Mouse (Mus musculus): ENCODE data around the gene Rbfox2.
"Not testable (repeated sequence)": the region's sequence is repeated elsewhere in the genome, so short reads cannot be mapped to it uniquely, and the experiment has no call there.

Rbfox2 gene

DNA sequence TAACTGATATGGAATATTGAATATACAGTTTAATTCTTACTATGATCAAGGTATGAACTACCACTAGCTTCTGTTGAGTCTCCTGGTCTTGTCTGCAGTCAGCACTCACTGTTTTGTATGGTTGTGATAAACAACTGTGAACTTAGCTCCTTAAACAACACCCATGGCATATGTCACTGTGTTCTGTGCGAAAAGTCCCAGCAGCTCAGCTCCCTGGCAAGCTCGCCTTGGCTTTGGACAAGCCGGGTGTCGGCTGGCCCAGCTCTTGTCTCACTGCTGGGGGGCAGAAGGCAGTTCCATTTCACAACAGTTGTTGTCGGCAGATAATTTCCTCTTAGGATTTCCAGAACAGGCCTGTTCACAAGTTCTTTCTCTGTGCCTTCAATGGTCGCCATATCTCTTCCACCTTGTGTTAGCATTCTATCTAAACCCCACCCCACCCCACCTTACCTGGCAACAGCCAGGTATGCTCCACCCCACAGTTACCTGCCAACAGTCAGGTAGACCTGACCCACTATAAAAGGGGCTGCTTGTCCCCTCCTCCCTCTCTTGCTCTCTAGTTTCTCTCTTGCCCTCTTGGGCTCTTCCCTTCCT, 241.4 kb downstream of the Rbfox2 start:
- no peak for DNase-seq (ENCODE audit: low spot score)

DNA sequence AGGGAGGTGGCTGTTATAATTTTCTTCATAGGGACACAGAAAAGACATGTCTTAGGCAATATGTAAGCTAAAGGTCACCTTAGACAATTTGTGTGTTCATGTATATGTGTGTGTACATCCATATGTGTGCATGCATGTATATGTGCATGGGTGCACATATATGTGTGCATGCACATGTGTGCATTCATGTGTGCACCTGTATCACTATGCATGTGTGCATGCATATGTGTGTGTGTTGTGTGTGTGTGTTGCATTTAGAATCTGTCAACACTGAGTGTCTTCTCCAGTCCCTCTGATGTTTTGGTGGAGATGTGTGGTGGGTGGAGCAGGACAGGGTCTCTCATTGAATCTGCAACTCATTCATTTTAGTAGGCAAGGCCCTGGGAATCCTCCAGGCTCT, 244.1 kb downstream of the Rbfox2 start:
- no peak for DNase-seq (ENCODE audit: low spot score)

DNA sequence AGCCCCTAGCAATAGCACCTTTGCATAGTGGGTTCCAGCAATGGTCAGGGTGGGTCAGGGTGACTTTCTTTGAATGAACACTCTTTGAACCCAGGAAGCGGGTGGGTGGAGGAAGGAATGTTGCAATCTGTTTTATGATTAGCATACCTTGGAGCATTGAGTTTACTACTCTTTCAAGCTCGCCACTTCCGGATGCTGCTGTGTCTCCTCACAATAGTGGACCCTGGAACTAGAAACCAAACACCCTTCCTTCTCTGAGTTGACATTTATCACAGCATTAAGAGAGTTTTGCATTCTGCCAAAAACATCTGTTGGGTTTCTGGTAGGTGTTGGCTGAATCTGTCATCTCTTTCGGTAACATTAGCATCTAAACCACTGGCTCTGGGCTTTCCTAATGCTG, 247.4 kb downstream of the Rbfox2 start:
- DNase-seq (ENCODE audit: low spot score), result not testable (repeated sequence)

DNA sequence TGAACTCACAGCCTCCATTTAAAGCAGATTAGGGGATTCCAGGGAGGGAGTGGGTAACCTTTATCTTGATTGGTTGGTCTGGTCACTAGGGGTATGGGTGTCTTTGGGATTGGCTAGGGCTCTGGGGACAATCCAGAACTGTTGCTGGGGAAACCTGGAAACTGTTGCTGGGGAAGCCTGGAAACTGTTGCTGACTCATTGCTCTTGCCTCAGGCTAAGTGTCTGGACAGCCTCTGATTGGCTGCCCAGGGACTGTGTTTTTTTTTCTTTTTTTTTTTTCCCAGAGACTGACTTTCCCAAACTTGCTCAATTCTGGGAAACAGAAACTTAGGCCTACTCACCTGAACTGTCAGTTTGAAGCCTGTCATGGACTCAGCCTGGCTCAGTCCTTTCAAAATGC, 248.2 kb downstream of the Rbfox2 start:
- no peak for DNase-seq (ENCODE audit: low spot score)

DNA sequence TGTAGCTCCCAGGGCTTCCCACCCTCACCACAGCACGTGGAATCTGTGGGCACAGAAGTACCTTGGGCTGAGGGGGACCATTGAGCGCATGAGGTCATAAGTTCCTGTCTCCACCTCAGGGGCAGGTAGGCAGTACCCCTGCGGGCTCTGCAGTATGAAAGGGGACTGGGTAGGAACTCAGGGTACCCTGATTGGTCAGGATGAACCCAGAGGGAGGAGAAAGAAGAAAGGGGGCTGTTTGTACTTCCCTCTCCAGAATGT, 250.1 kb downstream of the Rbfox2 start:
- DNase-seq (ENCODE audit: low spot score), result no peak

DNA sequence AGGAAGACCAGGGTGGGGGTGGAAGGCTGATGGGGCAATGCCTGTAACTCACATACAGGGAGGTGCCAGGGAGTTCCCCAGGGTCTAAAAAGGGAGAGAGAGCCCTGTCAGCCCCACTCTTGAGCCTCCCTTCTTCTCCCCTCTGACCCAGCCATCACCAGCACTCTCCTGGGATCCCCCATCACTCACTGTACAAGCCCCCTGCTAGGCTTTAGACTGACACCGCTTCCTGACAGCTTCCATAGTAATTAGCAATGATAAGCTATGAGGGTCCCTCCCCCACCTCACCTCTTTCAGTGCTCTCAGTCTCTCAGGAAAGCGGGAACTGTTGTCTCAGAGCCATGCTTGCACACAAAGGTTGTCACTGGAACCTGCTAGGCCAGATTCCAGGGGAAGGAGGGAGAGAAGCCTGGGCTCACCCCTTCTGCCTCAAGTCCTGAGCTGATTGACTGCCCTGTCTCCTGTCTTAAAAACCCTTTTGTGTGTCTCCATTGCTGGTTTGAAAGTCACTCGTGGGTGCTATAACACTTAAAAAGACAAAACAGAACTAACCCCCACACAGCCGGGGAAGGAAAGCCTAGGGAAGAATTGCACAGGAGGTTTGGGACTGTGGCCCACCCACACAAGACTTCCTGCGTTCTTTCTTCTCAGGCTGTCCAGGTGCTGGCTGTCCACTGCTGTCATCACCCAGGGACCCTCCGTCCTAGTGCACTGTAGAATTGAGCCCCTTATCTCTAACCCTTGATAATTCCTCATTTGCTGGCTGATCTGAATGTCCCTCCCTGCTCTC, 250.6 kb downstream of the Rbfox2 start:
- no peak for DNase-seq (ENCODE audit: low spot score)

DNA sequence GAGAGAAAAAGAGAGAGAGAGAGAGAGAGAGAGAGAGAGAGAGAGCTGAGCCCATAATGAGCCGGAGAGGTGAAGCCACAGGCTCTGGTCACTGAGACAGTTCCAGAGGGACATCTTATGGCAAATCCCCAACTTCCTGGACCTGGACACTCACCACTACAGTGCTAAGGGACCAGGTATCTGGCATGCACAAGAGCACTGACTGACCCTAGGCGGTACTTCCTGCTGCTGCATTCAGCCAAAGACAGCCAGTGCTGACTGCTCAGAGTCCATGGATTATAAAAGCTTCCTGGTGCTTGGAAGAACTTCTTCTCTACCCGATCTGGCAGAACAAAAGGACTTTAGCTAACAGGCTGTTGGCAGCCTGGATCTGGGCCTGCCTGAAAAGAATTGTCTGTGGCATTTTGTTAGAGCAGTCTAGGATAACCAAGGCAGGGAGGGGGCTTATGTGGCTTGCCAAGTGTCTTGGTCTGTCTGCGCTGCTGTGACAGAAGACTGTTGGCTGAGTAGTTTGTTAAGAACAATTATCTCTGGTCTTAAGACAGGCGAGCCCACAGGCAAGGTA, 252.1 kb downstream of the Rbfox2 start:
- no peak for DNase-seq (ENCODE audit: low spot score)

DNA sequence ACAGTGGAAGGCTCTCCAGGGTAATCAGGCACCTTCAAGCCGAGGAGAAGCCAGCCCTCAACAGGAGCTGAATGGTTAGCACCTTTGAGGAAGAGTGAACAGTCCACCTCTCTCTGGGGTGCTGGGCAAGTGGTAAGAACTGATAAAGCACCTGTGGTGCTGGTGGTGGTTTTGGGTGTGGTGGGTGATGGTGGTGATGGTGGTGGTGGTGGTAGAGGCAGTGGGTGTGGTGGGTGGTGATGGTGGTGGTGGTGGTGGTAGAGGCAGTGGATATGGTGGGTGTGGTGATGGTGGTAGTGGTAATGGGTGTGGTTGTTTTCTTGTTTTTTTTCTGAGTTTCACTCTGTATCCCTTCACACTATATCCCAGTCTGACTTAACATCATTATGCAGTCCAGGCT, 253.8 kb downstream of the Rbfox2 start:
- DNase-seq (ENCODE audit: low spot score), result no peak

DNA sequence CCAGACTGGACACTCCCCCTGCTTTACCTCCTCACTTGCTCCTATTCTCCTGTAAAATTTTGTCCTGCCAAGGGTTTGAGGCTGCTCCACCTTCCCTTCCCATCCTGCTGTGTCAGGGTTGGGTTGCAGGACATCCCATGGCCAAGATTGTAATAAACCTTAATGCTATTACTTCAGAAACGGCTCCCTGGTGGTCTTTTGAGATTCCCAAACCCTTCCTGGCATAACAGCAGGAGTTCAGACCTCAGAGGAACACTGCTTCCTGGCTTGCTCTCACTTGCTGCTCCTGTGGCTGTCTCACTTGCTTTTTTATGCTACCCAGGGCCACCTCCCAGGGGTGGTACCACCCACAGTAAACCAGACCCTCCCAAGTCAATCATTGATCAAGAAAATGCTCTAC, 254.6 kb downstream of the Rbfox2 start:
- no peak for DNase-seq (ENCODE audit: low spot score)

DNA sequence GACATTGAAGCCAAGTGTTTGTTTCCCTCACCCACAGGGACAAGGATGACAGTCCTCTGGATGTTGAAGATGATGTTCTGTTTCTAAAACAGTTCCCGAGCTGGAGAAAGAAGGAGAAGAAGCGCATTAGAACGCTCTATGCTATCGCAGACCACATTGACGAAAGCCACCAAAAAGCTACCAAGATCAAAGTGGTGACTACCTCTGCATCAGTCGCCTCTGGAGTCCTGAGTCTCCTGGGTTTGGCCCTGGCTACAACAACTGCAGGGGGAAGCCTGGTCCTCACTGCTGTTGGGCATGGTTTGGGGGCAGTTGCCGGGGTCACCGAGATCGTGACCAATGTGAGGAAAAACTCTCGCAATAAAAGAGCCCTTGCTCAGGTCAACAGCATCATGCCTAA, 256.2 kb downstream of the Rbfox2 start, which contains the start of gene Mb:
Gene Mb, minus strand, starts transcription at position 101 of the 400 bp plus-strand sequence.
- no peak for DNase-seq (ENCODE audit: low spot score)

DNA sequence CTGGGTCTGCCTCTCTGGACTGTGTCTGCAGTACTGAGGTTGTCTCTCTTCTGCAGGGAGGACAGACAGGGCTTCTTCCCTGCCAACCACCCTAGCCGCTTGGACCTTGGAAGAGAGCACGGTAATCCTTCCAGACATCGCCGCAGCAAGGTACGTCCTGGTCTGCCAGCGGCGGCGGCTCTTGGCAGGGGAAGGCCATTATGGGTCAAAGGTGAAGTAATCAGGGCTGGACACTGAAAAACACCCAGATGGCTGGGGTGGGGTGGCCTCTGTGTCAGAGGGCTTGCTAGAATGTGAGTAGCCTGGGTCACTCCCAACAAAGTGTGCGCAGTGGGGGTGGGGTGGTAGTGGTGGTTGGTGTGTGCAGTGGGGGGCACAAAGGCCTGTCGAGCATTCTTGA, 261.2 kb downstream of the Rbfox2 start:
- DNase-seq (ENCODE audit: low spot score), result no peak

DNA sequence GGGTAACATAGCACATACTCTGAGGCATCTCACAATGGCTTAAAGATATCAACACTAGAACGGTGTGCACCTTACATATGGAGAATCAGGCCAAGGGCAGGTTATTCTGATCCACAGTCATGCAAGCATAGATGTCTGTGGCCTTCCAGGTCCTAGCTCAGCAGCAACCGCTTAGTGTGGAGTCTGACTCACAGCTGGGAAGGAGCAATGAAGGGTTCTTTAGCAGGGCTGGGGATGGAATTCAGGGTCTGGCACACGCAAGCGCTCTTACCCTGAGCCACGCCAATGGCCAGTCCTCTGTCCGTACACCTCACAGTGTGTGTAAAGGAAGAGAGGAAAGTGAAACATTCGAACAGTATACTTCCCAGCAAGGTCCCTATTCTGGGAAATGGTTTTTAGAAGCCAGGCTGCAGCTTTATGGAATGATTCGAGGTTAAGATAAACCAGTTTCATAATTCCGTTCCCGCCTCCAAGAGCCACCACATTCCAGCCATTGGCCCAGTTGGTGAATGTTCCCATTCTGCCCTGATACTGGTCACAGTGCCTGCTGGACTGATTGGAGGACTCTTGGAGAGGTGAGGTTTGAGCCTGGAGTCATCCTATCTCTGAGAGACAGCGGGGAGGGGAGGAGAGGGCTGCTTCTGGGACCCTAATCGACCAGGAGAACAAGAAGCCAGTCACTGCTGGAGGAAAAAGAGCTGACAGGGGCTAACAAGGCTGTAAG, 262.0 kb downstream of the Rbfox2 start, which contains the start of gene Apol6:
Gene Apol6, plus strand, starts transcription at position 133 of the 724 bp plus-strand sequence.
- no peak for DNase-seq (ENCODE audit: low spot score)

DNA sequence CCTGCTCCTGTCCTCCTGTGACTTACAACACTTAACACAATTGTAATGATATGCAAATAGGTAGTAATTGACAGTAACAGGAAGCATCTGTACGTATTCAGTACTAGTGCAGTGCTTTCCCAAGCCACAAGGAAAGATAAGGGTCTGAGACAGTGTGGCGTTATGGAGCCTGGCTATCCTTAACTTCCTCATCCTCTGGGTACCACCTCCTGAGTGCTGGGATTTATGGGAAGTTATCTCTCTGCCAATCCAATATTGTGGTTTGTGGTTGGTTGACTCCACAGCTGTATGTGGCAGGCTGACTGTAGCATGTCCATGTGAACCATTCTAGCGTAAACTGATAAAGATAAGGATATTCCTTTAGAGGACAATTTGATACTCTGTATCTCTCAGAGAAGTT, 266.0 kb downstream of the Rbfox2 start:
- no peak for DNase-seq (ENCODE audit: low spot score)

DNA sequence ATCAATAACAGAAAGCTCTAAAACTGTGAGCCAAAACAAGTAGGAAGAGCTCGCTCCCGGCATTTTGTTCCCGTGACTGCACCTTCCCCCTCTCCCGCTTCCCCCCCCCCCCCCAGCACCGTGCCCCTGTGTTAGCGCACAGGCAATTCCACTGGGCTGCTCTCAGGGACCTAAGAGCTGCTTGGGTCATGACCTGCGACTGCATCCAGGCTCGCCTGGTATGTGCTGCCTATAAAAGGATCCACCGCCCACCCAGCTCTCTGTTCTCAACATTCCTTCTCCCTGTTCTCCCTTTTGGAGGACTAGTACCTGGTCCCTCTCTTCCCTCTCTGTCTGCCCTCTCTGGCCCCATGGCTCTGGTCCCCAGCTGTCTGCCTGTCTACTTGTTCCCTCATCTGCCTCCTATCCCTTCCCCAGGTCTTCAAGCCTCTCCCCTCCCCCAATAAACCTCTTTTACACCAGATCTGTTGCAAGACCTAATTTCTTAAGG, 267.5 kb downstream of the Rbfox2 start:
- DNase-seq (ENCODE audit: low spot score), result no peak

DNA sequence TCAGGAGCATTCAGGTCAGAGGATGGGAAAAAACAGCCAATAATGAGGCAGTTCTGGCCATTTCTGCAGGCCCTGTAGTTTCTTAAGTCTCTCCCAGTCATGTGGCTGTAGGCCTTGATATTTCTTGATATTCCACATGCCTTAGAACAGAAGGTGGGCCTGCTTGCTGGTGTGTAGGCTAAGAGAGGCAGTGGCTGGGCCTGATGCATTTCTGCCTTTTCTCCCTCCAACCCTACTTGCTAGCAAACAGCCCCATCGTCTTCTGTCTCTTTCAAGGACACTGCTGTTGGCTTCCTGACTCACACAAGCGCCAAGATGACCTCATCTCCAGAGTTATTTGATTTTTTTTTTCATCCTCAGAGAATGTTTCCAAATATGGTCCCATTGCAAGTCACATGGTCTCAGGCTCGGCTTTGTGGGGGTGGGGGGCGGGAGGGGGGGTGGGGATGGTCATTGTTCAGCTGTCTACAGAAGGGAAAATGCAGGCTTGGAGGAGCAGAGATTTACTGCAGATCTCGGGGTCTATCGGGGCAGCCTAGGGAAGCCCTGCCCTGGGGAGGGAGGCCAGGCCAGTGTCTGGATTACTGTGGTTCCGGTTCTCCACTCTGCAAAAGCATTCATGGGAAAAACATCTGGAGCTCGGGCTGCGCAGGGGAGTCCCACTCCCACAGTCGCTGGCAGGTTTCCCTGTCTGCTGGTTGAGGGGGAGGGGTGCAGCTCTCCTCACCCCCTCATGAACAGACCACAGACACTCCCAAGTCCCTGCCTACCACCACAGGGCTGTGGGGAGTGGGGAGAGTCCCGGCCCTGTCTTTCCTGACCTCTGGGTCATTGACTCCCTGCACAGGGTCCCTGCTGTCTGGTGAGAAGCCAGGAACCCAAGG, 269.3 kb downstream of the Rbfox2 start:
- no peak for DNase-seq (ENCODE audit: low spot score)

DNA sequence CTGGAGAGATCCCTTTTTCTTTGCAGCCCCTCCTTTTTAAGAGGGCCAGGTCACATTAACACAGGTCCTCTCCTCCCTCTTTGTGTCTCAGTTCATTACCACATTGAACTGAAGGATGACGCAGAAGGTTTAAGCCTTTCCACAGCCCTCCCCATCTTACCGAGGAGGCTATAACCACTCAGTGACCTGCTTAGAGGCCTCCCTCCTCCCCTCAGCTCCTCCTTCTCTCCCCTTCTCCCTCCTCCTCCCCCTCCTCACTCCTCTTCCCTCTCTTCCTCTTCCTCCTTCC, 269.9 kb downstream of the Rbfox2 start:
- DNase-seq (ENCODE audit: low spot score), result no peak

DNA sequence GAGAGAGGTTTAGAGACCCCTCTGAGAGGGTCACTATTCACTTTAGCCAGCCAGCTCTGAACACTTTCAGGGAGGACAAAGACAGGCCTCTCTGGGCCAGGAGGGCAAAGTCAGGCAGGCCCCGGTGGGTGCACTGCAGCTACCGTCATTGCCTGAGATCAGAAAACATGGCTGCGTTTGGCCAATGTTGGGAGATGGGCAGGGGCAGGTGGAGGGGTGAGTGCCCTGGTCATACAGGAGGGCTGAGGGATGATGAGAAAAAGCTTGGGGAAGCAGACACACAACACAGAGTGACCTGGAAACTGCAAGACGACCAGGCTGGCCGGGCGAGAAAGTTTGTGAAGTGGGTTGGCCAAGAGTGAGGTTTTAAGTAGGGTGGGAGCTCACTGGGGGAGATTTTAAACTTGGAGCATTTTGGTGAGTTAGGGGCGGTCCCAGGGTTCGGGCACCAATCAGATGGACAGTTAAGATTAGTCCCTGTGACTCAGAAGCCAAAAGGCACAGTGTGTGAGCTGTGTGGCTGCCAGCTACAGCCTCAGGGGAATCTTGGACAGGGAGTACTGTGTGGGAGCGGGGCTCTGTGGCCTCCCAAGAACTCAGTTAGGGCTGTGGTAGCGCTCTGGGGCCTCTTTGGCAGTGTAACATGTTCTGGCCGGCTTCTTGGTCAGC, 270.4 kb downstream of the Rbfox2 start:
- no peak for DNase-seq (ENCODE audit: low spot score)

DNA sequence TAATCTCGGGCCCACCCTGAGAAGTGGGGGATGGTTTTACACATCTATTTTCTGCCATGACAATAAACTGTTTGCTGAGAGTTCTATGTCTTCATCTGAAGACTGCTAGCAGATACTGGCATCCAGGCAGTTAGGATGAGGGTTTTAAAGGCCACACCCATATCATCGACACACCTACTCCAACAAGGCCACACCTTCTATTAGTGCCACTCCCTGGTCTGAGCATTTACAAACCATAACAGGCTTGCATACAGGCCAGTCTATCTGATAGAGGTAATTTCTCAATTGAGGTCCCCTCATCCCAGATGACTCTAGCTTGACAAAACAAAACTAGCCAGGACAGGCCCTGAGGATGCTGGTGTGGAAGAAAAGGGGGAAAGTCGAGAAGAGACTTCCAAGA, 271.2 kb downstream of the Rbfox2 start:
- DNase-seq (ENCODE audit: low spot score), result no peak

DNA sequence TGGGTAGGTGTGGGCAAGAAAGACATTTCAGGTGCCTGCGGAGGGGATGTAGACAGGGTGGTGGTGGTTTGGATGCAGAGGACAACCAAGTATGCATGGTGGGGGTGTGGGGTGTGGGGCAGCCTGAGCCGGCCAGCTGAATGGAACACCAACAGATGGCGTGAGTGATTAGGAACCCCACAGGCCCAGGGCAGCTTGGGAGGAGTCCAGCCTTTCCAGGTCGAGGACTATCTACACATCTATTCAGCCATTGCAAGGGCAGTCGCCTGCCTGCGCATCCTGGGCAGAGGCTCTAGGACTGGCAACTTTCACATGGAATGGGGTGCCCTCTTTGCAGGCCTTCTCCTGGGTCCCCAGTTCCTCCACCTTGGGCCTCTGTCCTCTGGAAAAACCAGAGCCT, 272.3 kb downstream of the Rbfox2 start:
- no peak for DNase-seq (ENCODE audit: low spot score)

DNA sequence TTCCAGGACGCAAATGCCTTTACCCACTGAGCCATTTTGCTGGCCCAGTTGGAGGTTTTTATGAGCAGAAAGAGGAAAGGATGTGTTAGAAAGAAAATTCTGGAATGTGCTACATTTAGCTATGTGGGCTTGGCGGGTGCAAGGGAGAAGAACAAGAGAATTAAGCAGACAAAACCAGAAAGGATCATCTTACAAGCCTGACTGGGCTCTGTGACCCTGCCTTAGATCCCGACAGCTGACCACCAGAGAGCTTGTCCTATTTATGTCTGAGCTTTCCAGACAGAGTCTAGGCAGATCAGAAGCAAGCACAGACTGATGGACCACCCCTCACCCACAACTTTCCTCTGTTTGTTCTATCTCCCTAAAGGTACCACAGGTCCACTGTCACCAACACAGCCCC, 275.5 kb downstream of the Rbfox2 start:
- DNase-seq (ENCODE audit: low spot score), result no peak

DNA sequence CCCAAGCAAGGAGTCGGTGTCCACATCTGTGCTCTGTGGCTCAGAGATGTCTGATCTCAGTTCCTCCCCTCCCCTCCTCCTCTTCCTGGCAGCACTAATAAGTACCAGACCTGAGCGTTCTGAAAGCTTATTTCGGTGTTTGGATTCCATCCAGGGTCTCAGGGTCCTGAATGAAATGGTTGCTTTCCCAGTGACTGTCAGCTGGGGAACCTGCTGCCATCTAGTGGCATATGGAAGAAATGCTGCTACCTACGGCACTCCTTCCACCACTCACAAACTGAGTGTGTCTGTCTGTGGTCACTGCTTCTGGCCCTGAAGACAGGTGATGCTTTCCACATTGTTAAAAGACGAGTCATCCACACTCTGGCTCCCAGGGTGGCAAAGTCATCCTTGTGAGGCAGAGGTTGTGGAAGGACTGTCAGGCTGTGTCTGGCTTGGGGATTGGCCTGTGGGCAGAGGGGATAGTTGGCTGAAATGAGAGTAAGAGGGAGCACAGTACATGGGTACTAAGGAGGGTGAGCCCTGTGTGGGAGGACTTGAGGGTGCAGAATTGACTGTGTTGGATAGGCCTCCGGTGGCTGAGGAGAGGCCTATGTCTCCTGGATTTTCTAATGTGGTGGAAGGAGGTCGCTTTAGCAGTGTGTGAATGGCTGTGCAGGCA, 277.3 kb downstream of the Rbfox2 start:
- no peak for DNase-seq (ENCODE audit: low spot score)
